Mouse (Mus musculus) cortical plate, adult 2 months (tissue): Measurements from ENCODE around the gene Tjap1. TPM values are rescaled to one million over a fixed set of nuclear protein-coding genes. Genes with fewer than 3 reads are reported as not detected.
A peak's percentile ranks its signal among the peaks of the same experiment; 100 is the strongest.

Experiments
- H3K27ac ChIP-seq: fragments of 200-500 bp; 2 replicates; pipeline ENCODE4 v1.5.1; 2012; ENCODE audit warnings: low read length, control low read depth, inconsistent platforms; ENCODE audit not compliant: insufficient read depth
- H3K4me1 ChIP-seq: fragments of 200-500 bp; 2 replicates; pipeline ENCODE4 v1.6.1; 2011; ENCODE audit warnings: low read length; ENCODE audit not compliant: control insufficient read depth, insufficient read depth
- H3K4me3 ChIP-seq: fragments of 200-500 bp; 2 replicates; pipeline ENCODE4 v1.5.1; 2011; ENCODE audit warnings: mild to moderate bottlenecking, low read length, control low read depth; ENCODE audit not compliant: insufficient read depth
- CTCF ChIP-seq: fragments of 200-500 bp; IDR thresholded peaks from 2 replicates; pipeline ENCODE4 v1.5.1; 2011; ENCODE audit warnings: mild to moderate bottlenecking, control low read depth, low read length; ENCODE audit not compliant: insufficient read depth; ENCODE audit errors: extremely low read depth
- POLR2A ChIP-seq: fragments of 200-500 bp; IDR thresholded peaks from 2 replicates; pipeline ENCODE4 v1.6.1; 2011; ENCODE audit warnings: mild to moderate bottlenecking, low read length, control low read depth; ENCODE audit not compliant: insufficient read depth; ENCODE audit errors: extremely low read depth
- polyA plus RNA-seq: library from polyadenylated mRNA; depleted of rRNA; stranded (reverse); fragments of >200 nt; gene quantifications from 2 replicates; pipeline ENCODE4 v1.2.3, GENCODE M21; 2012

Tjap1 gene
- polyA plus RNA-seq, 1 experiment = 62.8 TPM

GRCm38 (mm10) chr17:46243624-46244023 is 39.2 kb downstream of the Tjap1 start:
- TF ChIP-seq CTCF (no peak), POLR2A (no peak)
- Histone ChIP-seq H3K4me1 (peaks cover 6% of the 10 kb centered on the region; the same call in 1 of the 2 replicates), H3K4me3 (no peak overlapping the region), H3K27ac (no peak overlapping the region)

- Histone ChIP-seq H3K4me1 (peaks cover 6% of the 10 kb centered on the region; the same call in 1 of the 2 replicates), H3K4me3 (no peak overlapping the region), H3K27ac (no peak overlapping the region)
- TF ChIP-seq POLR2A (0 out of 2 replicates have a peak, but pooled peaks have one; percentile 9), CTCF (no peak)
These were observed 39.8 kb downstream of the Tjap1 start for GRCm38 (mm10) chr17:46242993-46243392.

GRCm38 (mm10) chr17:46242274-46242673 is 40.6 kb downstream of the Tjap1 start:
- TF ChIP-seq CTCF (no peak), POLR2A (no peak)
- Histone ChIP-seq H3K27ac (no peak overlapping the region), H3K4me1 (peaks cover 6% of the 10 kb centered on the region; the same call in 1 of the 2 replicates), H3K4me3 (no peak overlapping the region)

GRCm38 (mm10) chr17:46241471-46241870 is 41.4 kb downstream of the Tjap1 start:
- no peak overlapping the region for H3K27ac ChIP-seq
- H3K4me1 ChIP-seq = no peaks in the 10 kb centered on the region
- TF ChIP-seq POLR2A (no peak), CTCF (no peak)
- no peak overlapping the region for H3K4me3 ChIP-seq

- Histone ChIP-seq H3K27ac (no peak overlapping the region), H3K4me1 (no peaks in the 10 kb centered on the region), H3K4me3 (no peak overlapping the region)
- TF ChIP-seq POLR2A = no peak
These were observed 43.2 kb downstream of the Tjap1 start for GRCm38 (mm10) chr17:46239516-46240114.

- H3K4me3 ChIP-seq = no peak overlapping the region
- TF ChIP-seq CTCF (no peak), POLR2A (no peak)
These were observed 45.3 kb downstream of the Tjap1 start for GRCm38 (mm10) chr17:46237480-46237879.

GRCm38 (mm10) chr17:46237079-46237478 is 45.7 kb downstream of the Tjap1 start:
- no peak overlapping the region for H3K27ac ChIP-seq
- H3K4me3 ChIP-seq = no peak overlapping the region
- H3K4me1 ChIP-seq = no peaks in the 10 kb centered on the region
- TF ChIP-seq POLR2A = no peak
- no peak for TF ChIP-seq CTCF

More at GRCm38 (mm10) chr17:46237480-46237879, 45.3 kb downstream of the Tjap1 start:
- H3K4me1 ChIP-seq = no peaks in the 10 kb centered on the region
- H3K27ac ChIP-seq = no peak overlapping the region

- Histone ChIP-seq H3K4me3 (no peak overlapping the region), H3K4me1 (no peaks in the 10 kb centered on the region), H3K27ac (no peak overlapping the region)
- TF ChIP-seq CTCF (no peak), POLR2A (no peak)
These were observed 46.8 kb downstream of the Tjap1 start for GRCm38 (mm10) chr17:46236067-46236466.

- TF ChIP-seq POLR2A (no peak), CTCF (no peak)
- H3K4me1 ChIP-seq = no peaks in the 10 kb centered on the region
- no peak overlapping the region for H3K4me3 ChIP-seq
- H3K27ac ChIP-seq = no peak overlapping the region
These were observed 55.2 kb downstream of the Tjap1 start for GRCm38 (mm10) chr17:46227576-46227975.

- H3K4me1 ChIP-seq = no peaks in the 10 kb centered on the region
- TF ChIP-seq CTCF = no peak
- TF ChIP-seq POLR2A = no peak
- no peak overlapping the region for H3K27ac ChIP-seq
- no peak overlapping the region for H3K4me3 ChIP-seq
These were observed 61.2 kb downstream of the Tjap1 start for GRCm38 (mm10) chr17:46221601-46222000.
